Mouse (Mus musculus): ENCODE measurements around the gene Olfr122.

Olfr122 gene

GRCm38 (mm10) chr17:37768307-37768706 lies at the start of gene Olfr122:
TSS of gene Olfr122 (plus strand) at chr17:37768607.
- no peak for DNase-seq (ENCODE audit: low read depth)

- no peak for DNase-seq (ENCODE audit: low read depth)
Measured at GRCm38 (mm10) chr17:37721508-37721907, 46.9 kb upstream of the Olfr122 start, which contains the start of gene Olfr120. TSS of gene Olfr120 (plus strand) at chr17:37721808.

GRCm38 (mm10) chr17:37738070-37738469 lies 30.3 kb upstream of the Olfr122 start:
- no peak for DNase-seq (ENCODE audit: low read depth)

- no peak for DNase-seq (ENCODE audit: low read depth)
Measured at GRCm38 (mm10) chr17:37793229-37793628, 24.8 kb downstream of the Olfr122 start, which contains the start of gene Olfr123. TSS of gene Olfr123 (plus strand) at chr17:37793529.

GRCm38 (mm10) chr17:37799588-37799987 lies 31.2 kb downstream of the Olfr122 start, which contains the start of gene Olfr124:
TSS of gene Olfr124 (plus strand) at chr17:37799888.
- no peak for DNase-seq (ENCODE audit: low read depth)
